8 mouse cellular contexts compared by ENCODE assay signal in genomic region chr15:88839271-88839670, GRCm38 (mm10). TPM values are rescaled to one million over a fixed set of nuclear protein-coding genes. Genes with fewer than 3 reads are reported as not detected.
DNase-seq lines count a peak whose midpoint lies in the region; ATAC-seq lines count a peak whose summit lies in the region.

No protein-coding gene starts in this region.

- peak; percentile 40 to 57 for DNase-seq in lung, adult 18-20 months
- DNase-seq in lung, postnatal 25 days (ENCODE audit: low spot score) = no peak
- peak; percentile 69 to 70 for DNase-seq in frontal cortex, postnatal 36 days (ENCODE audit: low spot score in 2 of 2)
- peak; percentile 62 to 79 for DNase-seq in layer of hippocampus, postnatal 36 days
- peak; percentile 75 for DNase-seq in lung, postnatal 10 days
- DNase-seq in right cerebral cortex, postnatal 4 days = peak; percentile 69

- H3K27ac ChIP-seq in hindbrain, embryonic 13.5 days = peak overlapping the region; percentile 70

- 19% methylated on average over 9 of the region's 9 CpGs for WGBS in hindbrain, embryonic 13.5 days

- no peaks in the 10 kb centered on the region for H3K36me3 ChIP-seq in hindbrain, embryonic 13.5 days

- peak overlapping the region; percentile 29; the same call in 1 of the 2 replicates for H3K9ac ChIP-seq in hindbrain, embryonic 13.5 days

- H3K4me2 ChIP-seq in hindbrain, embryonic 13.5 days = no peak overlapping the region

- H3K27me3 ChIP-seq in hindbrain, embryonic 13.5 days = no peaks in the 10 kb centered on the region

- peak; percentile 65 for ATAC-seq in hindbrain, embryonic 13.5 days (ENCODE audit: low FRiP score)
- ATAC-seq in erythroblast, adult 5-6 weeks (replicated peaks; ENCODE audit: low FRiP score, poor library complexity, severe bottlenecking) = no peak

- peaks cover 38% of the 10 kb centered on the region for H3K4me1 ChIP-seq in hindbrain, embryonic 13.5 days (replicated peaks)

- no peaks in the 10 kb centered on the region for H3K9me3 ChIP-seq in hindbrain, embryonic 13.5 days

- no peak overlapping the region for H3K4me3 ChIP-seq in hindbrain, embryonic 13.5 days

RNA-seq across cellular contexts. Expression of gene Creld2, which starts 19.8 kb away (rescaled TPM):
- 57.1 and 60.0 TPM in 2 replicates for polyA plus RNA-seq in hindbrain, embryonic 13.5 days (2015; fragmentation: Nextera tagmentation; extraction: Ambion mirVana)
- 10 to 100 TPM; 29.3 to 41.6 TPM for total RNA-seq in layer of hippocampus, postnatal 36 days (2021)
- 9.8 and 16.7 TPM in 2 replicates for total RNA-seq in erythroblast, adult 5-6 weeks (2015; ENCODE audit: low replicate concordance)
- total RNA-seq in erythroblast, adult 5-6 weeks (2017; ENCODE audit: low replicate concordance) = 15.5 and 17.6 TPM in 2 replicates

RNA-seq across cellular contexts. Expression of gene Alg12, which starts 20.2 kb away (rescaled TPM):
- polyA plus RNA-seq in hindbrain, embryonic 13.5 days (2015; fragmentation: Nextera tagmentation; extraction: Ambion mirVana) = 8.1 and 8.7 TPM in 2 replicates
- total RNA-seq in layer of hippocampus, postnatal 36 days (2021) = 10 to 100 TPM; 13.0 to 16.3 TPM
- total RNA-seq in erythroblast, adult 5-6 weeks (2015; ENCODE audit: low replicate concordance) = 3.7 and 7.7 TPM in 2 replicates
- 0.42 and 0.94 TPM in 2 replicates for total RNA-seq in erythroblast, adult 5-6 weeks (2017; ENCODE audit: low replicate concordance)

RNA-seq across cellular contexts. Expression of gene Pim3, which starts 22.7 kb away (rescaled TPM):
- 45.6 and 47.2 TPM in 2 replicates for polyA plus RNA-seq in hindbrain, embryonic 13.5 days (2015; fragmentation: Nextera tagmentation; extraction: Ambion mirVana)
- 10 to 100 TPM; 36.7 to 37.1 TPM for total RNA-seq in layer of hippocampus, postnatal 36 days (2021)
- 1.5 and 3.1 TPM in 2 replicates for total RNA-seq in erythroblast, adult 5-6 weeks (2015; ENCODE audit: low replicate concordance)
- total RNA-seq in erythroblast, adult 5-6 weeks (2017; ENCODE audit: low replicate concordance) = 0.51 and 0.84 TPM in 2 replicates

Comparison
In these comparisons a context has a peak if more than half of its experiments do, and no peak if none do; other contexts are left out.
1. RNA of gene Pim3, which starts 22.7 kb away (total RNA-seq): 36.7 to 37.1 TPM in layer of hippocampus, postnatal 36 days; 0.51 to 3.1 TPM in erythroblast, adult 5-6 weeks; every median in the first group is over 4 times any median in the second.